Mouse (Mus musculus): Measurements from ENCODE around the gene Trpc2. TPM values are rescaled to one million over a fixed set of nuclear protein-coding genes. Genes with fewer than 3 reads are reported as not detected.

The Trpc2 gene
- total RNA-seq, 1 experiment = 0.36 TPM

- H3K9me3 ChIP-seq (ENCODE audit: control insufficient read depth, insufficient read depth, low read depth, low read length) = no peaks in the 10 kb centered on the region
- TF ChIP-seq ZC3H11A (IDR thresholded peaks at IDR 0.05; ENCODE audit: borderline replicate concordance, low read depth, low read length) = no peak
- 0 out of 2 replicates have a peak, but pooled peaks have one; percentile 34 for TF ChIP-seq MAFK (IDR thresholded peaks at IDR 0.05; ENCODE audit: insufficient read depth, low read depth, low read length)
- peak; percentile 93 for TF ChIP-seq HCFC1 (IDR thresholded peaks at IDR 0.05; ENCODE audit: borderline replicate concordance, insufficient read depth, low read length)
- TF ChIP-seq ZNF384 (IDR thresholded peaks at IDR 0.05; ENCODE audit: low read depth, low read length) = peak; percentile 88
- peak; percentile 92 for TF ChIP-seq CHD2 (IDR thresholded peaks at IDR 0.05; ENCODE audit: low read depth, low read length)
- in situ Hi-C loops (cut with MboI; ENCODE audit: low sequenced_read_pairs in 2 of 2, unreplicated experiment in 2 of 2) = no loop called here
- H3K27ac ChIP-seq (ENCODE audit: insufficient read depth, low read depth, low read length, poor library complexity, severe bottlenecking) = peak within 1 kb of the TSS; percentile 75
- peak; percentile 83 for DNase-seq (ENCODE audit: low read depth, low spot score)
- H3K9ac ChIP-seq (ENCODE audit: insufficient read depth, low read depth, low read length, poor library complexity, severe bottlenecking) = peak within 1 kb of the TSS; percentile 90
- H3K4me3 ChIP-seq (ENCODE audit: insufficient read depth in 1 of 2, low read depth in 1 of 2, low read length in 2 of 2, poor library complexity in 1 of 2, severe bottlenecking in 1 of 2) = peak within 1 kb of the TSS; percentile 80 to 83
- H3K4me1 ChIP-seq (ENCODE audit: control insufficient read depth in 2 of 2, insufficient read depth in 2 of 2, low read length in 2 of 2, poor library complexity in 1 of 2) = no peaks in the 10 kb centered on the region
- H3K36me3 ChIP-seq (ENCODE audit: control insufficient read depth, insufficient read depth, low read length, poor library complexity, severe bottlenecking) = no peaks in the 10 kb centered on the region
Measured at GRCm38 (mm10) chr7:102065046-102065891, 17.6 kb upstream of the Trpc2 start, which contains the start of the genes Rnf121, Xndc1 and Xntrpc. Gene Rnf121, minus strand, starts transcription at chr7:102065469. Gene Xndc1, plus strand, starts transcription at chr7:102065511. Gene Xntrpc, plus strand, starts transcription at chr7:102065713.

GRCm38 (mm10) chr7:102066363-102066762, 16.6 kb upstream of the Trpc2 start:
- DNase-seq (ENCODE audit: low read depth, low spot score) = no peak
- no peaks in the 10 kb centered on the region for H3K9me3 ChIP-seq (ENCODE audit: control insufficient read depth, insufficient read depth, low read depth, low read length)
- peaks cover 2% of the 10 kb centered on the region; the same call in 1 of the 2 replicates for H3K36me3 ChIP-seq (ENCODE audit: control insufficient read depth, insufficient read depth, low read length, poor library complexity, severe bottlenecking)
- TF ChIP-seq MAFK (IDR thresholded peaks at IDR 0.05; ENCODE audit: insufficient read depth, low read depth, low read length) (no peak), CHD2 (IDR thresholded peaks at IDR 0.05; ENCODE audit: low read depth, low read length) (no peak), ZC3H11A (IDR thresholded peaks at IDR 0.05; ENCODE audit: borderline replicate concordance, low read depth, low read length) (no peak), HCFC1 (IDR thresholded peaks at IDR 0.05; ENCODE audit: borderline replicate concordance, insufficient read depth, low read length) (no peak), ZNF384 (IDR thresholded peaks at IDR 0.05; ENCODE audit: low read depth, low read length) (no peak)
- in situ Hi-C loops (cut with MboI; ENCODE audit: low sequenced_read_pairs in 2 of 2, unreplicated experiment in 2 of 2) = no loop called here
- peak overlapping the region; percentile 80 to 83 for H3K4me3 ChIP-seq (ENCODE audit: insufficient read depth in 1 of 2, low read depth in 1 of 2, low read length in 2 of 2, poor library complexity in 1 of 2, severe bottlenecking in 1 of 2)
- peak overlapping the region; percentile 90; the same call in 1 of the 2 replicates for H3K9ac ChIP-seq (ENCODE audit: insufficient read depth, low read depth, low read length, poor library complexity, severe bottlenecking)
- H3K4me1 ChIP-seq (ENCODE audit: control insufficient read depth in 2 of 2, insufficient read depth in 2 of 2, low read length in 2 of 2, poor library complexity in 1 of 2) = no peaks in the 10 kb centered on the region
- H3K27ac ChIP-seq (ENCODE audit: insufficient read depth, low read depth, low read length, poor library complexity, severe bottlenecking) = no peak overlapping the region

- H3K27ac ChIP-seq (ENCODE audit: insufficient read depth, low read depth, low read length, poor library complexity, severe bottlenecking) = no peak overlapping the region
- H3K4me3 ChIP-seq (ENCODE audit: insufficient read depth in 1 of 2, low read depth in 1 of 2, low read length in 2 of 2, poor library complexity in 1 of 2, severe bottlenecking in 1 of 2) = no peak overlapping the region
- no peak overlapping the region for H3K9ac ChIP-seq (ENCODE audit: insufficient read depth, low read depth, low read length, poor library complexity, severe bottlenecking)
- no peak for TF ChIP-seq MAFK (IDR thresholded peaks at IDR 0.05; ENCODE audit: insufficient read depth, low read depth, low read length)
- TF ChIP-seq ZNF384 (IDR thresholded peaks at IDR 0.05; ENCODE audit: low read depth, low read length) = no peak
- TF ChIP-seq CHD2 (IDR thresholded peaks at IDR 0.05; ENCODE audit: low read depth, low read length) = no peak
- no peak for TF ChIP-seq HCFC1 (IDR thresholded peaks at IDR 0.05; ENCODE audit: borderline replicate concordance, insufficient read depth, low read length)
- TF ChIP-seq ZC3H11A (IDR thresholded peaks at IDR 0.05; ENCODE audit: borderline replicate concordance, low read depth, low read length) = no peak
- no peak for DNase-seq (ENCODE audit: low read depth, low spot score)
- H3K9me3 ChIP-seq (ENCODE audit: control insufficient read depth, insufficient read depth, low read depth, low read length) = no peaks in the 10 kb centered on the region
- peaks cover 0 to 2% of the 10 kb centered on the region in 2 experiments; a peak in 1 of 4 replicates for H3K4me1 ChIP-seq (ENCODE audit: control insufficient read depth in 2 of 2, insufficient read depth in 2 of 2, low read length in 2 of 2, poor library complexity in 1 of 2)
- in situ Hi-C loops (cut with MboI; ENCODE audit: low sequenced_read_pairs in 2 of 2, unreplicated experiment in 2 of 2) = loop anchor here in 1 of 2 experiments (10.0 kb wide), 1 partner anchor 152 kb away; no protein-coding TSS in a partner anchor
- peaks cover 41% of the 10 kb centered on the region for H3K36me3 ChIP-seq (ENCODE audit: control insufficient read depth, insufficient read depth, low read length, poor library complexity, severe bottlenecking)
Measured at GRCm38 (mm10) chr7:102076714-102077296, 6.1 kb upstream of the Trpc2 start.

GRCm38 (mm10) chr7:102078517-102078916, 4.4 kb upstream of the Trpc2 start:
- Histone ChIP-seq H3K4me3 (ENCODE audit: insufficient read depth in 1 of 2, low read depth in 1 of 2, low read length in 2 of 2, poor library complexity in 1 of 2, severe bottlenecking in 1 of 2) (no peak overlapping the region), H3K4me1 (ENCODE audit: control insufficient read depth in 2 of 2, insufficient read depth in 2 of 2, low read length in 2 of 2, poor library complexity in 1 of 2) (peaks cover 0 to 2% of the 10 kb centered on the region in 2 experiments; a peak in 1 of 4 replicates), H3K36me3 (ENCODE audit: control insufficient read depth, insufficient read depth, low read length, poor library complexity, severe bottlenecking) (peaks cover 41% of the 10 kb centered on the region), H3K9ac (ENCODE audit: insufficient read depth, low read depth, low read length, poor library complexity, severe bottlenecking) (no peak overlapping the region), H3K27ac (ENCODE audit: insufficient read depth, low read depth, low read length, poor library complexity, severe bottlenecking) (no peak overlapping the region), H3K9me3 (ENCODE audit: control insufficient read depth, insufficient read depth, low read depth, low read length) (no peaks in the 10 kb centered on the region)
- in situ Hi-C loops (cut with MboI; ENCODE audit: low sequenced_read_pairs in 2 of 2, unreplicated experiment in 2 of 2) = loop anchor here in 1 of 2 experiments (10.0 kb wide), 1 partner anchor 154 kb away; no protein-coding TSS in a partner anchor
- TF ChIP-seq MAFK (IDR thresholded peaks at IDR 0.05; ENCODE audit: insufficient read depth, low read depth, low read length) (no peak), ZC3H11A (IDR thresholded peaks at IDR 0.05; ENCODE audit: borderline replicate concordance, low read depth, low read length) (no peak), CHD2 (IDR thresholded peaks at IDR 0.05; ENCODE audit: low read depth, low read length) (no peak), HCFC1 (IDR thresholded peaks at IDR 0.05; ENCODE audit: borderline replicate concordance, insufficient read depth, low read length) (no peak), ZNF384 (IDR thresholded peaks at IDR 0.05; ENCODE audit: low read depth, low read length) (no peak)
- no peak for DNase-seq (ENCODE audit: low read depth, low spot score)
